Mouse (Mus musculus): ENCODE measurements around the gene Chst5.

- TF ChIP-seq CTCF (IDR thresholded peaks at IDR 0.05), result no peak
- TF ChIP-seq EP300 (IDR thresholded peaks at IDR 0.05), result no peak
Observed at GRCm38 (mm10) chr8:111947144-111947543, 36.9 kb upstream of the Chst5 start.

All from lung, postnatal 0 days (tissue).